Mouse (Mus musculus) adrenal gland, adult (tissue): Measurements from ENCODE around the gene Vmn2r80.
"Not testable (repeated sequence)": the region's sequence is repeated elsewhere in the genome, so short reads cannot be mapped to it uniquely, and the experiment has no call there.

Experiments
- DNase-seq, 2 experiments: peaks; one replicate each; pipeline ENCODE4 v3.0.0; 2022 to 2023; ENCODE audit warnings: low spot score in 1 of 2; ENCODE audit not compliant: inconsistent age in 2 of 2

Gene Vmn2r80

DNA sequence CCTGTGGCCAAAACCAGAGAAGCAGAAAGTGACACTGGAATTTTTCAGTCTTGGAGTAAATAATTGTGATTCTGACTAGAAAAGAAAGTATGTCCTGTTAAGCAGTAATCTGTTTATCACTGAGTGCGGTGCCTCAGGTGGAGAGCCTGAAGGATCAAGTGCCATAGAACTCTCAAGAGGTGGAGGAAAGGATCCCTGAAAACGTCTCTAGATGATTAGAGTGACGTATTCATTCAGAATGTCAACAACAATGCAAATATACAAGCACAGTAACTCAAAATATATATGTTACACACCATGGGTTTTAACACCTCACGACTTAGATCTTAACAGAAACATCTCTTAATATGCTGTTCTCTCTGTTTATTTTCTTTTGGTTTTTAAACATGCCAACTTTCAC lies at the start of gene Vmn2r80:
Gene Vmn2r80 (plus strand): TSS at position 301 of the 400 bp plus-strand sequence.
- not testable (repeated sequence) for DNase-seq

DNA sequence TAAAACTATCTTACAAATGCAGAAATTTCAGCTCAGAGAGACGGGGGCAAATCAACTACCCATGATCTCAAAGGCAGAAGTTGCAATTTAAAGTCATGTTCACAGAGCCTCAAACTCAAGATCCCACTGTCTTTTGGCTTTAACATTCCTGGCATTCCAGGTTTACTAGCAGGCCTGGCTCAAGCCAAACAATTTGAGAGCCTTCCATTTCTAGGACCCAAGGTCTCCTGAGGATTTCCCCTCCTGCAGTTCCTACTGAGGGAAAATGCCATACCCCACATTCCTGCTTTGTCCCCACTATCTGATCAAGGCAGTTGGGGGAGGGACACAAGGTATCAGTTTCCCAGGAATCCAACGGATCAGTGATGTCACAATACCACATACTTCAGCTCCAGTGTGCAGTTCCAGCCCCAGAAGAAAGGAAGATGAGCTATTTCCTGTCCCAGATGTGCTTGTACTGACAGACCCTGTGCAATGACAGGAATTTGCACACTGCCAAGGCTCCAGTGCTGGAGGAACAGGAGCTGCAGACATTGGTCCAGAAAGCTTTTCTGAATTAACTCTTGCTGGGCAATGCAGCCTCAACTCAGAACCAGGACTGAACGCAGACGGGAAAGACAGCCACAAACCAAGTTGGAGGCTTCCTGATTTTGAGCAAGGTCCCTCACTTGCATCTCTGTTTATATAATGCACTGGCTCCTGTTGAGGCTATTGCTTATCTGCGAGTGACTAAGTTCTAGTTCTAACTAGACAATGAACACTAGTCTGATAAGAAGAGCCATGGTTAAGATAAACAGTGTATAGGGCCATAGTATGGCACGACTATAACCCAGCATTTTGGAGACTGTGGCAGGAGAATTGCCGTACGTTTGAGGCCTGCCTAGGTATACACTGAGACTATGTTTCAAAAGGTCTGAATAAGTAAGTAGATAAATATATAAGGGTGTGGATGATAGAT lies 42.0 kb upstream of the Vmn2r80 start:
- DNase-seq = no peak

GRCm38 (mm10) chr10:79107531-79107930 lies 41.0 kb upstream of the Vmn2r80 start:
- DNase-seq = no peak

DNA sequence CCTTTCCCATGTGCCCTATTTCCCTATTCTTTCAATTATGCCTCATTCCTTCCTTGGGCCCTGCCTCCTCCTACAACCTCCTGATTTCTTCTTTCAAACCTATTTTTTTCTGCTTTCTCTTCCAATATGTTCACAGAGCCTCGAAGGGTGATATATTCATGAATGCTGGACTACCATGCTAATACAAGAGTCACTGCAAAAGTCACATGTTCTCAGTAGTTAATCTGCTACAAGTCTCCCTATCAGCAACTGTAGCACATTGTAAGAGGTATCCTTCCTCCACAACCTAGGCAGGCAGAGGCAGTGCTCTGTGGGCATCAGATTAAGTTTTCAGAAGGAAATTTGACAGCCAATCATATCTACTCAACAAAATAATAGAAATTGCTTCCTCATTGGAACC lies 39.4 kb upstream of the Vmn2r80 start:
- DNase-seq = no peak

DNA sequence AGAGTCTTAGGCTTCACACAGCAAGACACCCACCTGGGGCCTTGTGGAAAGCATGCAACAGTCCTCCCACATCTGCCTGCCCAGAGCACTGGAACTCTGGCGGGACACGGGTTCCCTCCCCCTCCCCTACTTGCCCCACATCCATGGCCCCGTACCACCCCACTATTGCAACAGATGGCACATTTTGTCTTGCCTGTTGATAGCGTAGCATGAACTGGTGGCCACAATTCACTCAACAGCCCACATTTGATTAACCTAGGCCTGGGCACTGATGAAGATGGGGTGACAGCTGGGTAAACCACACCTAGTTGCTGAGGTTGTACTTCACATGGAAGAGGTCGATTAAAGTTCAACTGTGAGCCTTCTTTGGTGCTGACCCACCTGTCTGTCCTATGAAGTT lies 38.1 kb upstream of the Vmn2r80 start:
- DNase-seq = no peak

DNA sequence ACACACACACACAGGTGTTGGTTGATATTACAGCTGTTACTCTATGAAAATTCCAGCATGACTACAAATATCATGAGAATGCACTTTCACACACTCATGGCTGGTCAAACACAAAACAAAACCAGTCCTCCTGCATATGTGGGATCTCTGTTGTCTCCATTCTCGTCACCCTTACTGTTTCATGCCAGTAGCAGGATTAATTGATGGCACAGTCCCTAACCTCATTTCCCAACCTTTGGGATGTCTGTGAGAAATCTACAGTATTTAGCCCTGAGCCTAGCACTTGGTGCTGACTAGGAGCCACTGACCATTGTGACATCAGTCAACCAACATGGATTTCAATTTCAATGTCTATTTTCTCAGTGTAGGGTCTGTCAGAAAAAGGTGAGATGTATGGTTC lies 33.5 kb upstream of the Vmn2r80 start:
- DNase-seq = no peak

DNA sequence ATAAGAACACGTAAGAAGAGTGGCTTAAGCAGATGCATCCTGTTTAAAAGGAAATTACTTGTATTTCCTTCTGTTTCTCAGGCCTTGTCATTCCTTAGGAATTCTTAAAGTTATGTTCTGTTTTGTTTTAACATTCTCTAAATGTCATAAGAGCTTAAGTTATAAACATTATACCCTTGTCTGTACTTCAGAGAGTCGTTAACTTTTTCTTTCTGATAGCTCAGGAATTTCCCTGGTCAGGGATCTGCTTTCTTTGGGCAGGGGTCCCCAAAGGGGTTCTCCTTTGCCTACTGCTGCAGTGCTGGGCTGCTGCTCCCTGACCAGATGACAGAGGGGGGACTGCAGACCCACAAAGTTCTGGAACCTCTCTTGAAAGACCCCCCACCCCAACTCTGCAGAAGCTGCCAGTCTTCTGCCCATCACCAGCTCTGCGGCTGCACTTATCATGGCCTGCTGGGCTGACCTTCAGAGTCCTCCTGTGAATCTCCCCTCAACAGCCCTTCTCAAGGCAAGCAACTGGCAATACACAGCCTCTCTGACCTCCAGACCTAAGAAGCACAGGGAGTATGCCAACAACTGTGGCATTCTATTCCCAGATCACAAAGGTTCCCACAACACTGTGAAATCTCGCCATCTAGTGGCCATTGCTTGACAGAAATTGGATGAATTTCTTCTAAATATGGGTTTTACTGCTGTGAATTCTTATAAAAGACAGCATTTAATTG lies 32.3 kb upstream of the Vmn2r80 start:
- DNase-seq = peak; percentile 36 to 86

- no peak for DNase-seq
Measured at GRCm38 (mm10) chr10:79151602-79152001, 3.0 kb downstream of the Vmn2r80 start.

DNA sequence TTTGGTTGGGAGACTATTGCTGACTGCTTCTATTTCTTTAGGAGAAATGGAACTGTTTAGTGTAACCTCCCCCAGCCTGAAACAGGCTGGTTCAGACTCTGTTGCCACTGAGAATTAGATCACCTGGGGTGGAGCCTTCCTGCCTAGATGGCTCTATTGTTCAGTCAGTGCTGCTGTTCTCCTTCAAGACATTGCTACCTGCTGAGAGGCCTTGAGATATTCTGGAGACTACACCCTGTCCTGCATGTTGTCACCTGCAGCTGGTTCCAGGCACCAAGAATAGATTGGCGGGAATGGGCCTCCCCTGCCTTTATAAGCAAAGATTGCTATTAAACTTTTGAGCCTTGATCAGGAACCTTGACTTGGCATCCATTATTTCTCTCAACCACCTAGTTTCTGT lies 51.4 kb downstream of the Vmn2r80 start:
- DNase-seq = not testable (repeated sequence)

GRCm38 (mm10) chr10:79220432-79220831 lies 71.9 kb downstream of the Vmn2r80 start:
- DNase-seq = no peak

DNA sequence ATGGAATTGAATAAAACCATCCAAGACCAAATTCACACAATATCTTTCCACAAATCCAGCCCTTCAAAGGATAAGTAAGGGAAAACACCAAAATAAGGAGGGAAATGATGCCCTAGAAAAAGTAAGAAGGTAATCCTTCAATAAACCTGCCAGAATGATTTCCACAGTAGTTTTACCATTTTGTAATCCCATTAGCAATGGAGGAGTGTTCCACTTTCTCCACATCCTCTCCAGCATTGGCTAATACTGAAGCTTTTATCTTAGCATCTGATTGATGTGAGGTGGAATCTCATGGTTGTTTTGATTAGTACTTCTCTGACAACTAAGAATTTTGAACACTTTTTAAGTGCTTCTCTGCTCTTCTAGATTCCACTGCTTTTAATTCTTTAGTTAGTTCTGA lies 73.0 kb downstream of the Vmn2r80 start:
- no peak for DNase-seq

GRCm38 (mm10) chr10:79222214-79222613 lies 73.6 kb downstream of the Vmn2r80 start:
- DNase-seq = no peak
